Mouse (Mus musculus) forebrain, embryonic 13.5 days (tissue): ENCODE results near the gene Rnf11. TPM values are rescaled to one million over a fixed set of nuclear protein-coding genes. Genes with fewer than 3 reads are reported as not detected.

Experiments
- ATAC-seq: fragments of 200-750 bp; cut with Nextera tagmentation; 2 replicates; pipeline ENCODE4 v1.8.0; 2017
- H3K27ac ChIP-seq: fragments of 300-500 bp; sonication (generic); 2 replicates; pipeline ENCODE4 v1.5.1; 2015; ENCODE audit warnings: inconsistent platforms, mild to moderate bottlenecking, moderate library complexity
- H3K27me3 ChIP-seq: fragments of 300-500 bp; sonication (generic); 2 replicates; pipeline ENCODE4 v1.6.1; 2015; ENCODE audit warnings: mild to moderate bottlenecking, inconsistent platforms
- H3K36me3 ChIP-seq: fragments of 300-500 bp; sonication (generic); 2 replicates; pipeline ENCODE4 v1.6.1; 2015; ENCODE audit warnings: mild to moderate bottlenecking, inconsistent platforms; ENCODE audit not compliant: poor library complexity, severe bottlenecking
- H3K4me1 ChIP-seq: fragments of 300-500 bp; sonication (generic); 2 replicates; pipeline ENCODE4 v1.6.1; 2015; ENCODE audit warnings: inconsistent platforms
- H3K4me2 ChIP-seq: fragments of 300-500 bp; sonication (generic); 2 replicates; pipeline ENCODE4 v1.6.1; 2015; ENCODE audit warnings: inconsistent platforms, mild to moderate bottlenecking, moderate library complexity
- H3K4me3 ChIP-seq: fragments of 300-500 bp; sonication (generic); 2 replicates; pipeline ENCODE4 v1.5.1; 2015; ENCODE audit warnings: mild to moderate bottlenecking, inconsistent platforms
- H3K9ac ChIP-seq: fragments of 300-500 bp; sonication (generic); 2 replicates; pipeline ENCODE4 v1.6.1; 2015; ENCODE audit warnings: mild to moderate bottlenecking, inconsistent platforms
- H3K9me3 ChIP-seq: fragments of 300-500 bp; sonication (generic); replicated peaks from 2 replicates; pipeline ENCODE4 v1.6.1; 2016; ENCODE audit warnings: inconsistent platforms
- WGBS: fragments of 180-500 bp; shearing (Covaris S2); methylation state at CpG from one replicate; pipeline ENCODE4 v1.1.7; 2015; 5-methylcytosine and 5-hydroxymethylcytosine counted together
- polyA plus RNA-seq: library from polyadenylated mRNA; unstranded; fragments of >200 nt; fragmentation: Nextera tagmentation; extraction: Ambion mirVana; gene quantifications from 2 replicates; pipeline ENCODE4 v1.2.1, GENCODE M21; 2015

Gene Rnf11
- polyA plus RNA-seq = 46.5 and 49.2 TPM in 2 replicates

- no peaks in the 10 kb centered on the region for H3K4me1 ChIP-seq
- H3K4me2 ChIP-seq = no peak within 1 kb of the TSS
- H3K4me3 ChIP-seq = no peak within 1 kb of the TSS
- H3K9me3 ChIP-seq = no peaks in the 10 kb centered on the region
- H3K9ac ChIP-seq = no peak within 1 kb of the TSS
- no peak for ATAC-seq
- 88% methylated on average over 3 of the region's 3 CpGs for WGBS
- no peak within 1 kb of the TSS for H3K27ac ChIP-seq
- no peaks in the 10 kb centered on the region for H3K27me3 ChIP-seq
- no peaks in the 10 kb centered on the region for H3K36me3 ChIP-seq
Measured at GRCm38 (mm10) chr4:109484621-109485020, at the start of gene Rnf11. Gene Rnf11, minus strand, starts transcription at chr4:109484728.

GRCm38 (mm10) chr4:109531111-109531510, 46.6 kb upstream of the Rnf11 start, which contains the start of gene 4930522H14Rik:
Gene 4930522H14Rik, minus strand, starts transcription at chr4:109531297.
- WGBS = 99% methylated on average over 2 of the region's 2 CpGs
- no peaks in the 10 kb centered on the region for H3K4me1 ChIP-seq
- no peaks in the 10 kb centered on the region for H3K9me3 ChIP-seq
- H3K27me3 ChIP-seq = no peaks in the 10 kb centered on the region
- no peak within 1 kb of the TSS for H3K27ac ChIP-seq
- H3K4me2 ChIP-seq = peak within 1 kb of the TSS; percentile 16; the same call in 1 of the 2 replicates
- no peak within 1 kb of the TSS for H3K9ac ChIP-seq
- H3K36me3 ChIP-seq = no peaks in the 10 kb centered on the region
- H3K4me3 ChIP-seq = no peak within 1 kb of the TSS
- no peak for ATAC-seq

GRCm38 (mm10) chr4:109530245-109530816, 45.8 kb upstream of the Rnf11 start:
- Histone ChIP-seq H3K9ac (no peak overlapping the region), H3K4me1 (no peaks in the 10 kb centered on the region), H3K9me3 (no peaks in the 10 kb centered on the region), H3K4me3 (no peak overlapping the region), H3K4me2 (peak overlapping the region; percentile 16; the same call in 1 of the 2 replicates), H3K27me3 (no peaks in the 10 kb centered on the region), H3K36me3 (no peaks in the 10 kb centered on the region), H3K27ac (no peak overlapping the region)
- no peak for ATAC-seq
- 13% methylated on average over 15 of the region's 15 CpGs for WGBS

GRCm38 (mm10) chr4:109504885-109505284, 20.4 kb upstream of the Rnf11 start:
- Histone ChIP-seq H3K4me2 (no peak overlapping the region), H3K4me1 (no peaks in the 10 kb centered on the region), H3K27me3 (no peaks in the 10 kb centered on the region), H3K9ac (no peak overlapping the region), H3K4me3 (no peak overlapping the region), H3K27ac (no peak overlapping the region), H3K36me3 (no peaks in the 10 kb centered on the region), H3K9me3 (no peaks in the 10 kb centered on the region)
- 7% methylated on average over 5 of the region's 5 CpGs for WGBS
- ATAC-seq = no peak

- no peaks in the 10 kb centered on the region for H3K4me1 ChIP-seq
- H3K36me3 ChIP-seq = no peaks in the 10 kb centered on the region
- H3K9me3 ChIP-seq = no peaks in the 10 kb centered on the region
- 92% methylated on average over 11 of the region's 11 CpGs for WGBS
- no peak overlapping the region for H3K27ac ChIP-seq
- H3K4me2 ChIP-seq = no peak overlapping the region
- no peak overlapping the region for H3K4me3 ChIP-seq
- no peak for ATAC-seq
- H3K9ac ChIP-seq = no peak overlapping the region
- H3K27me3 ChIP-seq = no peaks in the 10 kb centered on the region
Measured at GRCm38 (mm10) chr4:109498476-109498875, 13.9 kb upstream of the Rnf11 start.

- no peak overlapping the region for H3K9ac ChIP-seq
- ATAC-seq = no peak
- H3K36me3 ChIP-seq = no peaks in the 10 kb centered on the region
- H3K9me3 ChIP-seq = no peaks in the 10 kb centered on the region
- H3K4me3 ChIP-seq = no peak overlapping the region
- H3K27ac ChIP-seq = no peak overlapping the region
- H3K4me2 ChIP-seq = no peak overlapping the region
- H3K27me3 ChIP-seq = no peaks in the 10 kb centered on the region
- no peaks in the 10 kb centered on the region for H3K4me1 ChIP-seq
Measured at GRCm38 (mm10) chr4:109493581-109493980, 9.1 kb upstream of the Rnf11 start.

GRCm38 (mm10) chr4:109488812-109489211, 4.3 kb upstream of the Rnf11 start:
- no peak overlapping the region for H3K9ac ChIP-seq
- H3K4me1 ChIP-seq = no peaks in the 10 kb centered on the region
- no peak overlapping the region for H3K27ac ChIP-seq
- no peaks in the 10 kb centered on the region for H3K9me3 ChIP-seq
- H3K4me2 ChIP-seq = no peak overlapping the region
- no peaks in the 10 kb centered on the region for H3K27me3 ChIP-seq
- no peak overlapping the region for H3K4me3 ChIP-seq
- no peaks in the 10 kb centered on the region for H3K36me3 ChIP-seq
- ATAC-seq = no peak
- 67% methylated on average over 1 of the region's 1 CpGs for WGBS

- Histone ChIP-seq H3K9me3 (no peaks in the 10 kb centered on the region), H3K9ac (no peak overlapping the region), H3K4me3 (no peak overlapping the region), H3K27me3 (no peaks in the 10 kb centered on the region), H3K36me3 (no peaks in the 10 kb centered on the region), H3K27ac (no peak overlapping the region), H3K4me2 (no peak overlapping the region), H3K4me1 (no peaks in the 10 kb centered on the region)
- ATAC-seq = no peak
- WGBS = 100% methylated on average over 1 of the region's 1 CpGs
Measured at GRCm38 (mm10) chr4:109482701-109483100, 1.8 kb downstream of the Rnf11 start.

GRCm38 (mm10) chr4:109481424-109481823, 3.1 kb downstream of the Rnf11 start:
- Histone ChIP-seq H3K36me3 (no peaks in the 10 kb centered on the region), H3K4me3 (no peak overlapping the region), H3K4me2 (no peak overlapping the region), H3K9ac (no peak overlapping the region), H3K27ac (no peak overlapping the region), H3K9me3 (no peaks in the 10 kb centered on the region), H3K27me3 (no peaks in the 10 kb centered on the region), H3K4me1 (no peaks in the 10 kb centered on the region)
- 82% methylated on average over 2 of the region's 2 CpGs for WGBS
- no peak for ATAC-seq

- WGBS = 91% methylated on average over 3 of the region's 3 CpGs
- H3K27me3 ChIP-seq = no peaks in the 10 kb centered on the region
- H3K4me1 ChIP-seq = peaks cover 13% of the 10 kb centered on the region
- H3K4me3 ChIP-seq = no peak overlapping the region
- H3K27ac ChIP-seq = no peak overlapping the region
- no peaks in the 10 kb centered on the region for H3K9me3 ChIP-seq
- no peak overlapping the region for H3K9ac ChIP-seq
- H3K36me3 ChIP-seq = peaks cover 3% of the 10 kb centered on the region; the same call in 1 of the 2 replicates
- ATAC-seq = no peak
- H3K4me2 ChIP-seq = no peak overlapping the region
Measured at GRCm38 (mm10) chr4:109477454-109477853, 7.1 kb downstream of the Rnf11 start.

- 1% methylated on average over 38 of the region's 39 CpGs for WGBS
- Histone ChIP-seq H3K27me3 (no peaks in the 10 kb centered on the region), H3K4me1 (peaks cover 13% of the 10 kb centered on the region), H3K9me3 (no peaks in the 10 kb centered on the region), H3K9ac (peak overlapping the region; percentile 94), H3K36me3 (peaks cover 6% of the 10 kb centered on the region; the same call in 1 of the 2 replicates), H3K4me2 (peak overlapping the region; percentile 69), H3K27ac (peak overlapping the region; percentile 93), H3K4me3 (peak overlapping the region; percentile 92)
- peak; percentile 99 for ATAC-seq
Measured at GRCm38 (mm10) chr4:109476554-109477014, 7.9 kb downstream of the Rnf11 start.

GRCm38 (mm10) chr4:109475577-109476553, 8.7 kb downstream of the Rnf11 start:
- H3K9me3 ChIP-seq = no peaks in the 10 kb centered on the region
- under 1% methylated on average over 60 of the region's 68 CpGs for WGBS

More at GRCm38 (mm10) chr4:109475577-109476553, 8.7 kb downstream of the Rnf11 start:
- Histone ChIP-seq H3K4me2 (peak overlapping the region; percentile 69), H3K36me3 (peaks cover 6% of the 10 kb centered on the region; the same call in 1 of the 2 replicates), H3K4me1 (peaks cover 13% of the 10 kb centered on the region), H3K9ac (peak overlapping the region; percentile 94), H3K27ac (peak overlapping the region; percentile 93), H3K27me3 (no peaks in the 10 kb centered on the region), H3K4me3 (peak overlapping the region; percentile 92)
- peak; percentile 79 for ATAC-seq
